Mouse (Mus musculus) frontal cortex, postnatal 10 days (tissue): ENCODE results near the gene Vegfb.

Experiments
- DNase-seq, 2 experiments: peaks; one replicate each; pipeline ENCODE4 v3.0.0; 2022; ENCODE audit warnings: low spot score in 2 of 2, mixed read lengths in 1 of 2

Gene Vegfb

GRCm38 (mm10) chr19:6987061-6987903, at the start of gene Vegfb:
Gene Vegfb (minus strand): TSS chr19:6987651.
- DNase-seq: peak in 1 of 2 experiments; percentile 63

DNA sequence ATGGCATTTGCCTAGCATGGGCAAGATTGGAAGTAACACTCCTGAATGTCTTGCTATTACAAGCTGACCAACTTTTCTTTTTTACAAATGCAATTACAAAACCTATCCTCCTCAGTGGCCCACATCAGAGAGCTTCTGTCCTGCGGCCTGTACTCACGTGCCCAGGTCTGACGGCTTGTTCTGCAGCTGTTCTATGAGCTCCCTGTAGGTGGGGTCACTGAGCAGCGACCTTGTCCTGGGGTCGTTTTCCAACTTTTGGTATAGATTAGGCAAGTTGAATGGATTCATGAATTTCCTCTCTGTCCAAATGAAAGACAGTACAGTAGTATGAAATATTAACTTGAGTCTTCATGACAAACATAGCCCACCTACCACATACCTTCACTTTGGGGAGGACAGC, 46.6 kb upstream of the Vegfb start:
- DNase-seq: no peak

DNA sequence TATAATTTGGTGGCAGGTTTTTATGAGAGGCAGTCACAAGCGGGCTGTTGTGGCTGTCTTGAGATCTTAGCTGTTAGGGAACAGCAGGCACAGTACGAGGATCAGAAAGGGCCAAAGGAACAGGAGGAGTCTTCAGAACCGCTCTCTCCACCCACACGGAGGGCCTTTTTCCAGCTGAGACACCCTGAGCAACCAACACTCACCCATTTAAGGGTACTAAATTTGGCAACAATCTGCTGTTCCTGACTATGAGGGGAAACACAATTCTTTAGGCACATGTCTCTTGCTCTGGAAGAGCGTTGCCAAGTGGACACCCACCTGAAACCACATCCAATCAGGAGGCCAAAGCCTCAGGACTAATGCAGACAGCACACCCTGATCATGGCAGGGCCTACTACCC, 42.1 kb upstream of the Vegfb start:
- DNase-seq: peak in 1 of 2 experiments; percentile 59

- DNase-seq: no peak
Observed at GRCm38 (mm10) chr19:7020224-7020641, 32.8 kb upstream of the Vegfb start.

DNA sequence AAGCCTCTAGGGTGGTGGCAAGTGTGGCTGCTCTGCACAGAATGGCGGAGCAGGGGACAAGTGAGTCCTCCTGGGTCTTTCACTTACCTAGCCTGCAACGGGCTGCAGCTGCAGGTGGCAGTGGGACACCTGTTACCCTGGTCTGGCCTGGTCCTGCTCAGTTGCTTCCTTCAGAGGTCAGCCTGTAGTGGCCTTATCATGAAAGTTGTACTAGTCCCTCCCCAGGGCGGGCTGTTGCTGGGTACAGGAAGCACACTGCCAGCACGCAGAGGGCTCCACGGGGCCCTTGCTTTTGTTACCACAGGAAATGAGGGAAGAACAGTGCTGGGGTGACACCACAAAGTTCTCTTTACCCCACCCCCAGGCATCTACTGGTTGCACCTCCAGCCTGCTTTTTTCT, 31.7 kb upstream of the Vegfb start, which contains the start of gene Fermt3:
TSS of gene Fermt3 (minus strand) at position 279 of the 400 bp plus-strand sequence.
- DNase-seq: peak in 1 of 2 experiments; percentile 54

DNA sequence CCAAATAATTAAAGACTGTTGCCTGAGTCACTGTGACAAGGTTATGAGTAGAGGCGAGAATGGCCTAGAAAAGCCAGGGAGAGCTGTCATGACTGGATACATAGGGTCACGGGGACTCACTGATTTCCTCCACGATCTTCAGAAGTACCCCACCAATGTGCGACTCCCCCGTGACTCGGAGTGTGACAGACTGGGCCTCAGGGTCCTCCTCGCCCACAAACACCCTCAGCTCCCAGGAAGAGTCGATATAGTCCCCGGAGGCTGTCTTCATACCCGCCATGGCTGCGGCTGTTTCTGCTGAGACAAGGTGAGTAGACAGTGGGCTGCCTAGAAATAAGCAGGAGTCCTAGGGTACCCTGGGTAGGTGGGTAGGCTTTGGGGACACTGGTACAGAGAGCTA, 31.1 kb upstream of the Vegfb start:
- DNase-seq: no peak

GRCm38 (mm10) chr19:7017541-7018457, 30.3 kb upstream of the Vegfb start:
- DNase-seq: no peak

GRCm38 (mm10) chr19:7014481-7015135, 27.2 kb upstream of the Vegfb start:
- DNase-seq: no peak

GRCm38 (mm10) chr19:7013984-7014383, 26.5 kb upstream of the Vegfb start:
- no peak for DNase-seq

DNA sequence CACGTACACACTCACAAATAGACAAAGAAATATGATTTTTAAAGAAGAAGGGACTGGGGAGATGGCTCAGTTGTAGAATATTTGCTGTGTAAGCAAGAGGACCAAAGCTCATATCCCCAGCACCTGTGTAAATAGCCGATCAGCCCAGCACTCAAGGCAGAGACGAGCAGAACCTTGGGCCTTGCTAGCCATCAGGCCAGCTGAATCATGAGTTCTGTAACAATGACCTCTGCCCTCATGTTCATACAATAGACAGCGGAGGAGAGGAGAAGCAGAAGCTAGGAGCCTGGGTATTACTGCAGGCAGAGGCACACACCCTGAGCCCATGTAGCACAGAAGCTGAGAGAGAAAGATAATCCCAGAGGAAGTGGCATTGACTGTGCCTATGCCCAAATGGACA, 25.0 kb upstream of the Vegfb start:
- no peak for DNase-seq

GRCm38 (mm10) chr19:7006892-7007593, 19.6 kb upstream of the Vegfb start:
- no peak for DNase-seq

DNA sequence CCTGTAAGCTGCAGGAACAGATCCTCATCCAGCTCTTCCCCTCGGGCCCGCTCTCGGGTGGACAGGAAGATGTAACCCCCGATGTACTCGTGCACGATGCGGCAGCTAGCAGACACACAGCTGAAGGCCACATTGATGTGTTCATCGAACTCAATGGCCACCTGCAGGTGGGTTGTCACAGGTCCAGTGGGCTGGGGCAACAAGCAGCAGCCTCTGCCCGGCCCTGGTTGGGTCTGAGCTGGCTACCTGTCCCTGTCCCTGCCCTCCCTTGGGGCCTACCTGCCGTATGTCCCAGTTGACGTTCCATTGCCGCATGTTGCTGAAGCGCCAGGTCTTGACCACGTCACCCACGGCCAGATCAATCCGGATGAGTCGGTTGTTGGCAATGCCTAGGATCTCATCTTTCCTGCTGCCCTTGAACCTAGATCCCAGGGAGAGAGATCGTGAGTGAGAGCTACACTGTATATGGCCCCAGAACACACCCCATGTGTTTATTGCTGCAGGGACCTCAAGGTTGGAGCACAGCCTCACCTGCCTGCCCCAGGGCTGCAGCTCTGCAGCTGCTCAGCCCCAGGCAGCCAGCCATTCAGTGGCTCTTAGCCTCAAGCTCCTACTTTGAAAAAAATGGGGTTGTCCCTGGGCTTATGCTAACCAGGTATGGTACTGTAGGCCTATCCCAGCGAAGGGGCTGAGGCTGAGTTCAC, 12.1 kb upstream of the Vegfb start:
- DNase-seq: no peak

GRCm38 (mm10) chr19:6997721-6998290, 10.4 kb upstream of the Vegfb start:
- DNase-seq: no peak

GRCm38 (mm10) chr19:6996006-6996405, 8.6 kb upstream of the Vegfb start, which contains the start of the genes Nudt22 and Trpt1:
Gene Nudt22 (minus strand): TSS chr19:6996117.
Gene Trpt1 (plus strand): TSS chr19:6996131.
- peak; percentile 69 to 79 for DNase-seq

GRCm38 (mm10) chr19:6995255-6995991, 8.0 kb upstream of the Vegfb start:
- no peak for DNase-seq

DNA sequence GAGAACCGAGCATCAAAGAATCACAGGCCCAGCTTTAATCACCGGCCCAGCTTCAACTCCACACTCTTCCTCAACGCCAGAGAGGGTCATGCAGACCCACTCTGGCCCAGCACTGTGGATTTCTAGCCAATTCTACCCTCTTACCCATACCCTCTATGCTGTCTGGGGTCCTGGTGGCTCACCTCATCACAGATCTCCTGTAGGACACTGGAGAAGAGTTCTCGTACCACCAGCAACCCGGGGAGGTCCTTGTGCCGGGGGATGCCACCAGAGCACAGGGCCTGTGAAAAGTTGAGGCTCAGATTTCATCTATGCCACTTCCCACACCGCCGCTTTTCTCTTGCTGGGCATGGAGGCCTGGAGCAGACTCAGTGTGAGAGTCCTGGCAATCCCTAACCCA, 7.0 kb upstream of the Vegfb start:
- no peak for DNase-seq

- DNase-seq: no peak
Observed at GRCm38 (mm10) chr19:6994002-6994401, 6.6 kb upstream of the Vegfb start.

DNA sequence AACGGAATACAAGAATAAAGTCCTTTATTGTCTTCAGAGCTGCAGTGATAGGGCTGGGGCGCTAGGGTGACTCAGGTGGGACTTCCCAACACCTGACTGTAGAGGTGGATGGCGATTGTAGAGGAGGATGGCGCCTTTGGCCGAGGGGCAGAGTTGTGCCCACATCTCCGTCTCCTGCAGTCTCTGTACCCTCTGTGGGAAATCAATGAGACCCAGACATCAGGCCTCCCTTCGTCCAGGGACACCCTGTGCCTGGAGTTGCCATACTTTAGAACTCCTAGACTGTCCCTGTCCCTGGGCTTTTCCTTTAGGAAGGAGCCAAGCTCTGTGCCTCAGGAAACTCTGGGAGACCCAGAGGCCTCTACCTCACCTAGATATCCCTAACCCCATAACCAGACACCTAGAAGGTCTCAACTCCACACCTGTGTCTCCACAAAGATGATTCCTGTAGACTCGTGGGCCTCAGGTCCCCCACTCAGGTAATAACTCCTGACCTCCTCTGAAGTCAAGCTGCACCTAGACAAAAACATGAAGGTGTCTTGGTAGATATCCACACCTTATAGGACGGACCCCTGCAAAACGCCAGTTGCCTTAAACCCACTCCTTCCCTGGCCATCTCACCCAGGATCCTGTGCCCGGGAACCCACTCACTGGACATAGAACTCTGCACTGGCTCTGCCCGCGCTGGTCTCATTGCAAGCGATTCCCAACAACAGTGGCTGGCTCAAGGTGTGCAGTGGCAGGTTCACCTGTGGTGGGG, 5.7 kb upstream of the Vegfb start:
- DNase-seq: peak in 1 of 2 experiments; percentile 7
